Mouse (Mus musculus) heart, postnatal 0 days (tissue): ENCODE data around the gene Cyp2a22. TPM values are rescaled to one million over a fixed set of nuclear protein-coding genes. Genes with fewer than 3 reads are reported as not detected.
"Not testable (repeated sequence)": the region's sequence is repeated elsewhere in the genome, so short reads cannot be mapped to it uniquely, and the experiment has no call there.

ENCODE experiments used
- ATAC-seq: fragments of 200-750 bp; cut with Nextera tagmentation; 2 replicates; pipeline ENCODE4 v1.8.0; 2017; ENCODE audit warnings: low read depth, moderate number of reproducible peaks, moderate library complexity; ENCODE audit not compliant: insufficient read depth
- DNase-seq: peaks from one replicate; pipeline ENCODE4 v3.0.0-alpha.2; 2016; ENCODE audit warnings: low spot score
- H3K27ac ChIP-seq: fragments of 300-500 bp; sonication (generic); 2 replicates; pipeline ENCODE4 v1.5.1; 2014; ENCODE audit warnings: low read depth, mild to moderate bottlenecking
- H3K27me3 ChIP-seq: fragments of 300-500 bp; sonication (generic); 2 replicates; pipeline ENCODE4 v1.6.1; 2014; ENCODE audit warnings: low read length, mixed read lengths; ENCODE audit not compliant: control insufficient read depth, insufficient read depth
- H3K36me3 ChIP-seq: fragments of 300-500 bp; sonication (generic); replicated peaks from 2 replicates; pipeline ENCODE4 v1.6.1; 2014; ENCODE audit warnings: low read length, mixed read lengths; ENCODE audit not compliant: control insufficient read depth, insufficient read depth
- H3K4me1 ChIP-seq: fragments of 300-500 bp; sonication (generic); 2 replicates; pipeline ENCODE4 v1.6.1; 2014; ENCODE audit warnings: antibody characterized with exemption; ENCODE audit not compliant: control insufficient read depth, insufficient read depth
- H3K4me2 ChIP-seq: fragments of 300-500 bp; sonication (generic); 2 replicates; pipeline ENCODE4 v1.6.1; 2014; ENCODE audit warnings: low read depth, mild to moderate bottlenecking, low read length, moderate library complexity
- H3K4me3 ChIP-seq: fragments of 300-500 bp; sonication (generic); 2 replicates; pipeline ENCODE4 v1.5.1; 2014; ENCODE audit warnings: low read depth, low read length
- H3K9ac ChIP-seq: fragments of 300-500 bp; sonication (generic); replicated peaks from 2 replicates; pipeline ENCODE4 v1.6.1; 2014; ENCODE audit warnings: low read depth, low read length, mixed read lengths
- H3K9me3 ChIP-seq: fragments of 300-500 bp; sonication (generic); replicated peaks from 2 replicates; pipeline ENCODE4 v1.6.1; 2016; ENCODE audit warnings: low read length; ENCODE audit not compliant: control insufficient read depth
- WGBS: fragments of 180-500 bp; shearing (Covaris S2); extraction: QIAGEN DNeasy Blood & Tissue Kit; methylation state at CpG from one replicate; pipeline ENCODE4 v1.1.7; 2014; 5-methylcytosine and 5-hydroxymethylcytosine counted together
- polyA plus RNA-seq: library from polyadenylated mRNA; unstranded; fragments of >200 nt; fragmentation: Nextera tagmentation; extraction: Ambion mirVana; gene quantifications from 2 replicates; pipeline ENCODE4 v1.2.1, GENCODE M21; 2015
- total RNA-seq: library from RNA; depleted of rRNA; stranded (reverse); fragments of >200 nt; gene quantifications from 2 replicates; pipeline ENCODE4 v1.2.3, GENCODE M21; 2014; ENCODE audit warnings: low replicate concordance; rRNA removed

The Cyp2a22 gene
- total and polyA plus RNA-seq, 2 experiments from 2014 or later, result not detected

DNA sequence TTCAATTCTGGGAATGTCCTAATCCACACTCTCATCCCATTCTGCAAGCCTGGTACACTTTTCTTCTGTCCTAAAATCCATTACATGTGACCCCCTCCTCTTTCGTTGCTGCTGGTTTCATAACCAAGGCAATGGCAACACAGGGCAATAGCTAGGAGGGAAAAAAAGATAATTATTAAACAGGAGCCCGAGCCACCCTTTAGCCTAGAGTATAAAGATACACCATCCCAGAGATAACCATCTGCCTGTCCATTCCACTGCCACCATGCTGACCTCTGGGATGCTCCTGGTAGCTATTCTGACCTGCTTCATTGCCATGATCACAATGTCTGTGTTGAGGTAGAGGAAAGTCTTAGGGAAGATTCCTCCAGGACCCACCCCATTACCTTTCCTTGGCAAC is 22.1 kb downstream of the Cyp2a22 start:
- not testable (repeated sequence) for DNase-seq, H3K9ac ChIP-seq, H3K4me2 ChIP-seq, H3K36me3 ChIP-seq, H3K4me1 ChIP-seq, H3K27ac ChIP-seq, H3K9me3 ChIP-seq, H3K27me3 ChIP-seq, ATAC-seq, H3K4me3 ChIP-seq
- WGBS, result 57% methylated on average over 2 of the region's 2 CpGs

Other genes starting within 250 kb of the Cyp2a22 start
- not detected in 2 replicates for gene Cyp2b19, start 182.2 kb downstream of the Cyp2a22 start, total RNA-seq
- gene Cyp2b19, start 182.2 kb downstream of the Cyp2a22 start, polyA plus RNA-seq, result not detected in 2 replicates
- not detected in 2 replicates for gene Cyp2g1, start 130.5 kb downstream of the Cyp2a22 start, total RNA-seq
- gene Cyp2g1, start 130.5 kb downstream of the Cyp2a22 start, polyA plus RNA-seq, result not detected in 2 replicates
- not detected in 2 replicates for gene Cyp2a5, start 104.1 kb downstream of the Cyp2a22 start, total RNA-seq
- gene Cyp2a5, start 104.1 kb downstream of the Cyp2a22 start, polyA plus RNA-seq, result not detected in 2 replicates
- not detected in 2 replicates for gene Cyp2a12, start 89.7 kb upstream of the Cyp2a22 start, total RNA-seq
- not detected in 2 replicates for gene Cyp2a12, start 89.7 kb upstream of the Cyp2a22 start, polyA plus RNA-seq
- gene Cyp2f2, start 180.5 kb upstream of the Cyp2a22 start, total RNA-seq, result 5.4 TPM in 1 of 2 replicates, not detected in the other
- 0.05 and 14.2 TPM in 2 replicates for gene Cyp2f2, start 180.5 kb upstream of the Cyp2a22 start, polyA plus RNA-seq
- gene Cyp2t4, start 214.3 kb upstream of the Cyp2a22 start, total RNA-seq, result not detected in 2 replicates
- gene Cyp2t4, start 214.3 kb upstream of the Cyp2a22 start, polyA plus RNA-seq, result not detected in 2 replicates
- 71.5 and 76.5 TPM in 2 replicates for gene Egln2, start 227.4 kb upstream of the Cyp2a22 start, total RNA-seq
- 42.1 and 42.8 TPM in 2 replicates for gene Egln2, start 227.4 kb upstream of the Cyp2a22 start, polyA plus RNA-seq
- 42.5 and 74.2 TPM in 2 replicates for gene Rab4b, start 239.5 kb upstream of the Cyp2a22 start, total RNA-seq
- 44.4 and 45.9 TPM in 2 replicates for gene Rab4b, start 239.5 kb upstream of the Cyp2a22 start, polyA plus RNA-seq
- gene Gm21983, start 241.7 kb upstream of the Cyp2a22 start, total RNA-seq, result not detected in 2 replicates
- gene Gm21983, start 241.7 kb upstream of the Cyp2a22 start, polyA plus RNA-seq, result 0.15 TPM in 1 of 2 replicates, not detected in the other
- not detected in 2 replicates for gene Mia, start 241.8 kb upstream of the Cyp2a22 start, total RNA-seq
- gene Mia, start 241.8 kb upstream of the Cyp2a22 start, polyA plus RNA-seq, result 0.25 and 0.38 TPM in 2 replicates